ENCODE assay signal across 10 mouse cellular contexts in the genomic region with DNA sequence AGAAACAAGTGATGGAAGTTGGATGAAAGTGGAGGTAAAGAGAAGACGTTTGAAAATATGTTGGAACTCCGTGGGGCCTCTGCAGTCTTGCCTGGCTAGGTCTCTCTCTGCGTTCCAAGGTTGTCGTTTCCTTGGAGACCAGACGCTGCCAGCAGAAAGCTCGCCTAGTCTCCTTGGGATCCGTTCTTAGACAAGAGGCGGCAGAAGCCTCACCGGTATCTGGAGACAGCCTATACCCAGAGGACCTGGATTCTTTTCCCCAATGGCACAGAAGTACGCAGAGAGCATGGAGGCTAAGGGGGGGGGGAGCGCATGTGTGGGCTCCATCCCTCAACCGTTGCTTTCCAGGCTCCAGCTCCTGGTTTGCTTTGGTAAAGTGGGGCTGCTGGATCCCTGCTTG. TPM values are rescaled to one million over a fixed set of nuclear protein-coding genes. Genes with fewer than 3 reads are reported as not detected.
DNase-seq lines count a peak whose midpoint lies in the region; ATAC-seq and TF ChIP-seq lines count a peak whose summit lies in the region.
"Had no signal": no experiment of that assay in that cellular context is flagged by ENCODE, and none has a peak within 500 bp of the region (broad histone marks: within the 10 kb centered on the region; RNA-seq: fewer than 3 reads in every experiment).

No protein-coding gene starts in this region.

- peaks cover 23% of the 10 kb centered on the region for H3K4me1 ChIP-seq in heart, embryonic 13.5 days
- H3K4me1 ChIP-seq in heart, adult 2 months (ENCODE audit: control insufficient read depth, insufficient read depth, low read length), result no peaks in the 10 kb centered on the region
- peaks cover 6% of the 10 kb centered on the region for H3K4me1 ChIP-seq in testis, adult 2 months (ENCODE audit: control insufficient read depth, insufficient read depth, low read length)
- peaks cover 5% of the 10 kb centered on the region; the same call in 1 of the 2 replicates for H3K4me1 ChIP-seq in limb, embryonic 13.5 days

- 9% methylated on average over 12 of the region's 12 CpGs for WGBS in heart, embryonic 13.5 days
- WGBS in heart, adult 2 months, result 21% methylated on average over 12 of the region's 12 CpGs
- WGBS in limb, embryonic 13.5 days, result 8% methylated on average over 12 of the region's 12 CpGs

- TF ChIP-seq CTCF in heart, adult 2 months (IDR thresholded peaks at IDR 0.05), result no peak
- TF ChIP-seq CTCF in testis, adult 2 months (IDR thresholded peaks at IDR 0.05; ENCODE audit: control insufficient read depth, insufficient read depth, insufficient replicate concordance, low read depth, low read length), result no peak

- no peaks in the 10 kb centered on the region for H3K36me3 ChIP-seq in heart, embryonic 13.5 days
- H3K36me3 ChIP-seq in heart, adult 2 months (ENCODE audit: control insufficient read depth, insufficient read depth, low read length), result no peaks in the 10 kb centered on the region
- H3K36me3 ChIP-seq in testis, adult 2 months (ENCODE audit: control insufficient read depth, insufficient read depth, low read length), result no peaks in the 10 kb centered on the region
- no peaks in the 10 kb centered on the region for H3K36me3 ChIP-seq in limb, embryonic 13.5 days

- no peak for TF ChIP-seq POLR2A in heart, adult 2 months (IDR thresholded peaks at IDR 0.05; ENCODE audit: insufficient read depth, low read depth, low read length)
- TF ChIP-seq POLR2A in testis, adult 2 months (IDR thresholded peaks at IDR 0.05; ENCODE audit: control insufficient read depth, low read depth, low read length), result peak; percentile 43; the same call in 1 of the 2 replicates

- peak overlapping the region; percentile 61 for H3K4me2 ChIP-seq in heart, embryonic 13.5 days
- peak overlapping the region; percentile 48 for H3K4me2 ChIP-seq in limb, embryonic 13.5 days (replicated peaks)

- H3K9ac ChIP-seq in heart, embryonic 13.5 days, result peak overlapping the region; percentile 45
- H3K9ac ChIP-seq in heart, adult 2 months (ENCODE audit: low read depth, low read length), result no peak overlapping the region
- H3K9ac ChIP-seq in limb, embryonic 13.5 days, result 0 out of 2 replicates have a peak overlapping the region, but pooled peaks have one; percentile 19

- H3K79me2 ChIP-seq in heart, adult 2 months (replicated peaks; ENCODE audit: control insufficient read depth, insufficient read depth, low read length), result no peaks in the 10 kb centered on the region

- no peak for ATAC-seq in heart, embryonic 13.5 days (ENCODE audit: extremely low read depth, insufficient number of reproducible peaks, low FRiP score, low TSS enrichment)
- ATAC-seq in limb, embryonic 13.5 days (ENCODE audit: low FRiP score, low read depth), result no peak
- no peak for ATAC-seq in inflammation-experienced regulatory T-cells, adult 6 months
- ATAC-seq in CD4-positive, CD25-positive, alpha-beta regulatory T cell, adult 4 months, result no peak

- no peak for TF ChIP-seq EP300 in heart, adult 2 months (IDR thresholded peaks at IDR 0.05; ENCODE audit: insufficient read depth, low read depth, low read length)

- H3K4me3 ChIP-seq in heart, embryonic 13.5 days, result peak overlapping the region; percentile 25
- H3K4me3 ChIP-seq in heart, adult 2 months, result no peak overlapping the region
- peak overlapping the region; percentile 81 for H3K4me3 ChIP-seq in testis, adult 2 months (ENCODE audit: control insufficient read depth, low read depth, low read length)
- H3K4me3 ChIP-seq in limb, embryonic 13.5 days, result no peak overlapping the region

- intact Hi-C loops in heart, adult 2 months (cut with DNase I), result no loop called here

- no peak overlapping the region for H3K27ac ChIP-seq in heart, embryonic 13.5 days (replicated peaks)
- no peak overlapping the region for H3K27ac ChIP-seq in heart, adult 2 months
- peak overlapping the region; percentile 56 for H3K27ac ChIP-seq in testis, adult 2 months (ENCODE audit: control insufficient read depth, insufficient read depth, low read depth, low read length)
- no peak overlapping the region for H3K27ac ChIP-seq in limb, embryonic 13.5 days

- H3K27me3 ChIP-seq in heart, embryonic 13.5 days (replicated peaks), result no peaks in the 10 kb centered on the region
- no peaks in the 10 kb centered on the region for H3K27me3 ChIP-seq in heart, adult 2 months (ENCODE audit: control insufficient read depth, insufficient read depth, low read length)
- H3K27me3 ChIP-seq in testis, adult 2 months (ENCODE audit: control insufficient read depth, insufficient read depth, low read length), result no peaks in the 10 kb centered on the region
- no peaks in the 10 kb centered on the region for H3K27me3 ChIP-seq in limb, embryonic 13.5 days

- DNase-seq in heart, adult 2 months, result no peak
- no peak for DNase-seq in testis, postnatal 14 days (ENCODE audit: low spot score)
- no peak for DNase-seq in thymus, postnatal 14 days

- H3K9me3 ChIP-seq in heart, embryonic 13.5 days, result peaks cover 5% of the 10 kb centered on the region; the same call in 1 of the 2 replicates
- no peaks in the 10 kb centered on the region for H3K9me3 ChIP-seq in limb, embryonic 13.5 days

RNA-seq across cellular contexts. Expression of gene 6820408C15Rik, which starts 12.1 kb away (rescaled TPM):
- polyA plus RNA-seq in heart, embryonic 13.5 days (2015; fragmentation: Nextera tagmentation; extraction: Ambion mirVana), result 1.8 and 2.2 TPM in 2 replicates
- 1 to 10 TPM; 1.5 to 2.4 TPM for total RNA-seq in heart, adult 2 months (2021)
- polyA plus RNA-seq in heart, adult 2 months (2012; rRNA removed), result 2.5 and 4.0 TPM in 2 replicates
- 54.7 and 73.0 TPM in 2 replicates for polyA plus RNA-seq in testis, adult 2 months (2012; rRNA removed)
- 0.18 and 0.19 TPM in 2 replicates for polyA plus RNA-seq in limb, embryonic 13.5 days (2015; fragmentation: Nextera tagmentation; extraction: Ambion mirVana)
- not detected for polyA plus RNA-seq in inflammation-experienced regulatory T-cells, adult 6 months (2017; shearing (Covaris generic))
- polyA plus RNA-seq in CD4-positive, CD25-positive, alpha-beta regulatory T cell, adult 4 months (2017; shearing (Covaris generic)), result not detected
- polyA plus RNA-seq: small intestine, adult 2 months had no signal

RNA-seq across cellular contexts. Expression of gene Zcchc3, which starts 12.7 kb away (rescaled TPM):
- 35.1 and 35.9 TPM in 2 replicates for polyA plus RNA-seq in heart, embryonic 13.5 days (2015; fragmentation: Nextera tagmentation; extraction: Ambion mirVana)
- 1 to 10 TPM; 6.7 to 9.1 TPM for total RNA-seq in heart, adult 2 months (2021)
- polyA plus RNA-seq in heart, adult 2 months (2012; rRNA removed), result 4.0 and 5.5 TPM in 2 replicates
- polyA plus RNA-seq in testis, adult 2 months (2012; rRNA removed), result 2.5 and 2.8 TPM in 2 replicates
- polyA plus RNA-seq in limb, embryonic 13.5 days (2015; fragmentation: Nextera tagmentation; extraction: Ambion mirVana), result 45.5 and 48.6 TPM in 2 replicates
- polyA plus RNA-seq in inflammation-experienced regulatory T-cells, adult 6 months (2017; shearing (Covaris generic)), result under 1 TPM; 0.34 to 0.95 (median 0.93) TPM
- polyA plus RNA-seq in CD4-positive, CD25-positive, alpha-beta regulatory T cell, adult 4 months (2017; shearing (Covaris generic)), result under 1 TPM; 0.57 to 0.75 TPM

RNA-seq across cellular contexts. Expression of gene Sox12, which starts 29.6 kb away (rescaled TPM):
- polyA plus RNA-seq in heart, embryonic 13.5 days (2015; fragmentation: Nextera tagmentation; extraction: Ambion mirVana), result 8.0 and 8.2 TPM in 2 replicates
- 1 to 10 TPM; 6.9 to 8.3 TPM for total RNA-seq in heart, adult 2 months (2021)
- 7.6 and 8.8 TPM in 2 replicates for polyA plus RNA-seq in heart, adult 2 months (2012; rRNA removed)
- polyA plus RNA-seq in testis, adult 2 months (2012; rRNA removed), result 5.9 and 6.2 TPM in 2 replicates
- 11.3 and 11.9 TPM in 2 replicates for polyA plus RNA-seq in limb, embryonic 13.5 days (2015; fragmentation: Nextera tagmentation; extraction: Ambion mirVana)
- under 1 TPM in 2 of 3 experiments, not detected in 1; 0.39 to 0.49 TPM for polyA plus RNA-seq in inflammation-experienced regulatory T-cells, adult 6 months (2017; shearing (Covaris generic))
- polyA plus RNA-seq in CD4-positive, CD25-positive, alpha-beta regulatory T cell, adult 4 months (2017; shearing (Covaris generic)), result under 1 TPM; 0.32 to 0.73 TPM

RNA-seq across cellular contexts. Expression of gene Defb23, which starts 36.9 kb away (rescaled TPM):
- polyA plus RNA-seq in heart, embryonic 13.5 days (2015; fragmentation: Nextera tagmentation; extraction: Ambion mirVana), result not detected in 2 replicates
- not detected for total RNA-seq in heart, adult 2 months (2021)
- polyA plus RNA-seq in heart, adult 2 months (2012; rRNA removed), result not detected in 2 replicates
- polyA plus RNA-seq in testis, adult 2 months (2012; rRNA removed), result 1.4 TPM in 1 of 2 replicates, not detected in the other
- polyA plus RNA-seq in limb, embryonic 13.5 days (2015; fragmentation: Nextera tagmentation; extraction: Ambion mirVana), result not detected in 2 replicates
- not detected for polyA plus RNA-seq in inflammation-experienced regulatory T-cells, adult 6 months (2017; shearing (Covaris generic))
- polyA plus RNA-seq in CD4-positive, CD25-positive, alpha-beta regulatory T cell, adult 4 months (2017; shearing (Covaris generic)), result not detected
- polyA plus RNA-seq: limb, embryonic 11.5 days; small intestine, adult 2 months had no signal

RNA-seq across cellular contexts. Expression of gene Defb20, which starts 49.4 kb away (rescaled TPM):
- not detected in 2 replicates for polyA plus RNA-seq in heart, embryonic 13.5 days (2015; fragmentation: Nextera tagmentation; extraction: Ambion mirVana)
- not detected for total RNA-seq in heart, adult 2 months (2021)
- polyA plus RNA-seq in heart, adult 2 months (2012; rRNA removed), result not detected in 2 replicates
- 0.28 and 0.52 TPM in 2 replicates for polyA plus RNA-seq in testis, adult 2 months (2012; rRNA removed)
- not detected in 2 replicates for polyA plus RNA-seq in limb, embryonic 13.5 days (2015; fragmentation: Nextera tagmentation; extraction: Ambion mirVana)
- polyA plus RNA-seq in inflammation-experienced regulatory T-cells, adult 6 months (2017; shearing (Covaris generic)), result not detected
- not detected for polyA plus RNA-seq in CD4-positive, CD25-positive, alpha-beta regulatory T cell, adult 4 months (2017; shearing (Covaris generic))
- polyA plus RNA-seq: limb, embryonic 11.5 days; small intestine, adult 2 months had no signal

Comparison
In these comparisons a context has a peak if more than half of its experiments do, and no peak if none do; other contexts are left out.
1. H3K4me3 ChIP-seq: peak in heart, embryonic 13.5 days (single experiment) and testis, adult 2 months (single experiment); none in heart, adult 2 months (single experiment) and limb, embryonic 13.5 days (single experiment).
2. RNA of gene 6820408C15Rik, which starts 12.1 kb away (polyA plus RNA-seq): 54.7 to 73.0 TPM in testis, adult 2 months; 2.5 to 4.0 TPM in heart, adult 2 months, 1.8 to 2.2 TPM in heart, embryonic 13.5 days, 0.18 to 0.19 TPM in limb, embryonic 13.5 days, not detected in inflammation-experienced regulatory T-cells, adult 6 months and not detected in CD4-positive, CD25-positive, alpha-beta regulatory T cell, adult 4 months; every median in the first group is over 10 times any median in the second.